Mouse (Mus musculus): ENCODE measurements around the gene Supt16. TPM values are rescaled to one million over a fixed set of nuclear protein-coding genes. Genes with fewer than 3 reads are reported as not detected.

The Supt16 gene
- polyA plus RNA-seq, 1 experiment = 44.9 TPM

- no peak for DNase-seq (ENCODE audit: low read depth)
- TF ChIP-seq POLR2A (IDR thresholded peaks at IDR 0.05; ENCODE audit: borderline replicate concordance, extremely low read depth, insufficient read depth, insufficient read length, poor library complexity, severe bottlenecking) = no peak
- no peak for TF ChIP-seq CTCF (IDR thresholded peaks at IDR 0.05; ENCODE audit: borderline replicate concordance, extremely low read depth, insufficient read depth, insufficient read length)
Observed at GRCm38 (mm10) chr14:52114101-52114500, 83.1 kb downstream of the Supt16 start.

Other genes with a start within 250 kb of the Supt16 start
- gene Arhgef40, start 212.7 kb downstream of the Supt16 start, polyA plus RNA-seq (2012; rRNA removed) = 100 and 106 TPM in 2 replicates
- gene Tmem253, start 181.8 kb downstream of the Supt16 start, polyA plus RNA-seq (2012; rRNA removed) = 1.9 and 3.6 TPM in 2 replicates
- 177 and 242 TPM in 2 replicates for gene Zfp219, start 176.7 kb downstream of the Supt16 start, polyA plus RNA-seq (2012; rRNA removed)
- gene Olfr221, start 155.0 kb downstream of the Supt16 start, polyA plus RNA-seq (2012; rRNA removed) = not detected in 2 replicates
- 405 and 455 TPM in 2 replicates for gene Hnrnpc, start 93.4 kb downstream of the Supt16 start, polyA plus RNA-seq (2012; rRNA removed)
- 2.0 and 2.3 TPM in 2 replicates for gene Rpgrip1, start 86.7 kb downstream of the Supt16 start, polyA plus RNA-seq (2012; rRNA removed)
- 54.4 and 75.4 TPM in 2 replicates for gene Chd8, start 60.4 kb upstream of the Supt16 start, polyA plus RNA-seq (2012; rRNA removed)
- 54.6 and 58.9 TPM in 2 replicates for gene Tox4, start 81.7 kb upstream of the Supt16 start, polyA plus RNA-seq (2012; rRNA removed)
- 51.7 and 59.0 TPM in 2 replicates for gene Rab2b, start 82.1 kb upstream of the Supt16 start, polyA plus RNA-seq (2012; rRNA removed)
- gene Mettl3, start 107.7 kb upstream of the Supt16 start, polyA plus RNA-seq (2012; rRNA removed) = 46.1 and 46.2 TPM in 2 replicates
- 57.8 and 72.6 TPM in 2 replicates for gene Sall2, start 131.3 kb upstream of the Supt16 start, polyA plus RNA-seq (2012; rRNA removed)
- gene Olfr1513, start 159.0 kb upstream of the Supt16 start, polyA plus RNA-seq (2012; rRNA removed) = not detected in 2 replicates
- not detected in 2 replicates for gene Olfr1512, start 181.8 kb upstream of the Supt16 start, polyA plus RNA-seq (2012; rRNA removed)
- not detected in 2 replicates for gene Olfr1511, start 200.0 kb upstream of the Supt16 start, polyA plus RNA-seq (2012; rRNA removed)
- gene Olfr1510, start 217.0 kb upstream of the Supt16 start, polyA plus RNA-seq (2012; rRNA removed) = not detected in 2 replicates
- gene Olfr1509, start 245.6 kb upstream of the Supt16 start, polyA plus RNA-seq (2012; rRNA removed) = not detected in 2 replicates

Measured in brain, embryonic 14.5 days (tissue).